Comparison of ENCODE assay signal across 29 mouse cellular contexts in the genomic region with DNA sequence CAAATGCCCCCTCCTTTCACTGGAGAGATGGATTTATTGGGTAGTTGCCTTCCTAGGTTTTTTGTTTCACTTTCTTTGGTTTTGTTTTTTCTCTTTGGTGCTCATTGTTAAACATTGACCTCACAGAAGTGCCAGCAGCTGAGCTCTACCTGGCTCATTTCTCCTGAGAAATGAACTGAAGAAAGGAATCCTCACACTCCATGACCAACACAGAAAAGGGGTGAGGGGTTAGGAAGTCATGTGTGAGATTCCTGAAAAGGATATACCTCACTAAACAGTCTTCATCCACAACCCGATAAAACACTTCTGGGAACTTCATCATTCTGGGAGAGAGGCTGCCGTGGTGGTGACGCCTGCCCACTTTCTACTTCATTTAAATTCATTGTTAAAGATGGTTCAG.
DNase-seq lines count a peak whose midpoint lies in the region; ATAC-seq and TF ChIP-seq lines count a peak whose summit lies in the region.
"Had no signal": no experiment of that assay in that cellular context is flagged by ENCODE, and none has a peak within 500 bp of the region (broad histone marks: within the 10 kb centered on the region; RNA-seq: fewer than 3 reads in every experiment).

No protein-coding gene starts in this region.

- H3K9me3 ChIP-seq in kidney, embryonic 14.5 days (ENCODE audit: control insufficient read depth, low read length) = no peaks in the 10 kb centered on the region
- H3K9me3 ChIP-seq in kidney, postnatal 0 days (replicated peaks; ENCODE audit: low read length) = no peaks in the 10 kb centered on the region
- H3K9me3 ChIP-seq in midbrain, embryonic 11.5 days (ENCODE audit: control insufficient read depth, low read length) = no peaks in the 10 kb centered on the region
- no peaks in the 10 kb centered on the region for H3K9me3 ChIP-seq in limb, embryonic 10.5 days (replicated peaks)
- H3K9me3 ChIP-seq: embryonic facial prominence, embryonic 12.5 days; embryonic facial prominence, embryonic 15.5 days; G1E; heart, embryonic 12.5 days; heart, embryonic 15.5 days; hindbrain, embryonic 10.5 days; hindbrain, embryonic 13.5 days had no signal

- ATAC-seq in kidney, embryonic 14.5 days (ENCODE audit: low FRiP score, low TSS enrichment) = peak; percentile 78; the same call in 1 of the 2 replicates
- ATAC-seq in kidney, postnatal 0 days (replicated peaks; ENCODE audit: low FRiP score, low read depth) = 0 out of 2 replicates have a peak, but pooled peaks have one; percentile 36
- ATAC-seq in midbrain, embryonic 11.5 days (ENCODE audit: low FRiP score) = no peak
- ATAC-seq: forebrain, embryonic 14.5 days; forebrain, postnatal 0 days had no signal

- DNase-seq in kidney, adult 18-20 months = no peak
- peak; percentile 57 for DNase-seq in kidney, postnatal 0 days (ENCODE audit: low spot score)
- no peak for DNase-seq in kidney, postnatal 25 days
- DNase-seq in kidney, postnatal 36 days = peak; percentile 4 to 5
- DNase-seq in midbrain, embryonic 11.5 days (ENCODE audit: low spot score, missing footprints) = no peak
- DNase-seq in limb, embryonic 10.5 days (ENCODE audit: low spot score) = no peak
- DNase-seq: adrenal gland, adult 2 months; adrenal gland, postnatal 14 days; B cell, adult 2 months; cerebellum, adult 11 months; cerebellum, adult 2 months; cerebellum, adult 9-11 months; cerebellum, postnatal 25 days; forebrain, postnatal 0 days; gastrocnemius, adult 2 months; gastrocnemius, postnatal 14 days; heart, adult 18-20 months; heart, postnatal 10 days; heart, postnatal 36 days had no signal

- no peak overlapping the region for H3K4me3 ChIP-seq in kidney, embryonic 14.5 days (ENCODE audit: low read length)
- H3K4me3 ChIP-seq in kidney, postnatal 0 days (replicated peaks; ENCODE audit: low read depth, low read length) = no peak overlapping the region
- H3K4me3 ChIP-seq in midbrain, embryonic 11.5 days (ENCODE audit: low read depth, low read length) = no peak overlapping the region
- no peak overlapping the region for H3K4me3 ChIP-seq in limb, embryonic 10.5 days
- H3K4me3 ChIP-seq: embryonic facial prominence, embryonic 12.5 days; embryonic facial prominence, embryonic 15.5 days; gastrocnemius, adult 2 months; heart, embryonic 12.5 days; heart, embryonic 15.5 days; hindbrain, embryonic 10.5 days; hindbrain, embryonic 13.5 days had no signal

- WGBS in kidney, embryonic 14.5 days = 47% methylated on average over 3 of the region's 3 CpGs
- 44% methylated on average over 3 of the region's 3 CpGs for WGBS in kidney, postnatal 0 days
- 83% methylated on average over 3 of the region's 3 CpGs for WGBS in midbrain, embryonic 11.5 days
- 89% methylated on average over 3 of the region's 3 CpGs for WGBS in limb, embryonic 10.5 days

- H3K27ac ChIP-seq in kidney, embryonic 14.5 days (ENCODE audit: low read depth, low read length) = no peak overlapping the region
- no peak overlapping the region for H3K27ac ChIP-seq in kidney, postnatal 0 days
- H3K27ac ChIP-seq in midbrain, embryonic 11.5 days (ENCODE audit: low read depth, low read length) = no peak overlapping the region
- no peak overlapping the region for H3K27ac ChIP-seq in limb, embryonic 10.5 days
- H3K27ac ChIP-seq: embryonic facial prominence, embryonic 12.5 days; embryonic facial prominence, embryonic 15.5 days; gastrocnemius, adult 2 months; heart, embryonic 15.5 days; hindbrain, embryonic 10.5 days; hindbrain, embryonic 13.5 days had no signal

- H3K9ac ChIP-seq in kidney, embryonic 14.5 days (ENCODE audit: low read depth, low read length) = no peak overlapping the region
- H3K9ac ChIP-seq in kidney, postnatal 0 days (ENCODE audit: low read depth, low read length) = no peak overlapping the region
- H3K9ac ChIP-seq in midbrain, embryonic 11.5 days (ENCODE audit: low read length) = no peak overlapping the region
- H3K9ac ChIP-seq: embryonic facial prominence, embryonic 12.5 days; embryonic facial prominence, embryonic 15.5 days; forebrain, postnatal 0 days; heart, embryonic 12.5 days; heart, embryonic 15.5 days; hindbrain, embryonic 13.5 days had no signal

- TF ChIP-seq CTCF in kidney, postnatal 0 days (IDR thresholded peaks at IDR 0.05; ENCODE audit: low read depth) = no peak

- no peak overlapping the region for H3K4me2 ChIP-seq in kidney, embryonic 14.5 days (replicated peaks; ENCODE audit: low read depth, low read length)
- H3K4me2 ChIP-seq in kidney, postnatal 0 days (ENCODE audit: low read length) = no peak overlapping the region
- H3K4me2 ChIP-seq in midbrain, embryonic 11.5 days = no peak overlapping the region
- H3K4me2 ChIP-seq: embryonic facial prominence, embryonic 12.5 days; embryonic facial prominence, embryonic 15.5 days; heart, embryonic 12.5 days; heart, embryonic 15.5 days; hindbrain, embryonic 13.5 days had no signal

- no peaks in the 10 kb centered on the region for H3K27me3 ChIP-seq in kidney, embryonic 14.5 days (ENCODE audit: control insufficient read depth, insufficient read depth, low read length)
- no peaks in the 10 kb centered on the region for H3K27me3 ChIP-seq in kidney, postnatal 0 days (ENCODE audit: insufficient read depth, low read length)
- no peaks in the 10 kb centered on the region for H3K27me3 ChIP-seq in midbrain, embryonic 11.5 days (ENCODE audit: control insufficient read depth, insufficient read depth, low read length)
- no peaks in the 10 kb centered on the region for H3K27me3 ChIP-seq in limb, embryonic 10.5 days (ENCODE audit: low read depth, poor library complexity, severe bottlenecking)
- H3K27me3 ChIP-seq: CH12.LX; embryonic facial prominence, embryonic 12.5 days; embryonic facial prominence, embryonic 15.5 days; heart, embryonic 12.5 days; heart, embryonic 15.5 days; hindbrain, embryonic 13.5 days had no signal

- H3K36me3 ChIP-seq in kidney, embryonic 14.5 days (ENCODE audit: control insufficient read depth, insufficient read depth, low read length) = no peaks in the 10 kb centered on the region
- H3K36me3 ChIP-seq in kidney, postnatal 0 days (ENCODE audit: insufficient read depth, low read length) = no peaks in the 10 kb centered on the region
- H3K36me3 ChIP-seq in midbrain, embryonic 11.5 days (ENCODE audit: control insufficient read depth, insufficient read depth, low read length) = no peaks in the 10 kb centered on the region
- H3K36me3 ChIP-seq in limb, embryonic 10.5 days = no peaks in the 10 kb centered on the region
- H3K36me3 ChIP-seq: embryonic facial prominence, embryonic 12.5 days; embryonic facial prominence, embryonic 15.5 days; G1E; heart, embryonic 12.5 days; heart, embryonic 15.5 days; hindbrain, embryonic 10.5 days; hindbrain, embryonic 13.5 days had no signal

- no peaks in the 10 kb centered on the region for H3K4me1 ChIP-seq in kidney, embryonic 14.5 days (ENCODE audit: control insufficient read depth, insufficient read depth, low read length)
- H3K4me1 ChIP-seq in kidney, postnatal 0 days (replicated peaks; ENCODE audit: insufficient read depth, low read length) = no peaks in the 10 kb centered on the region
- no peaks in the 10 kb centered on the region for H3K4me1 ChIP-seq in midbrain, embryonic 11.5 days (ENCODE audit: control insufficient read depth, insufficient read depth, low read length)
- H3K4me1 ChIP-seq in limb, embryonic 10.5 days = no peaks in the 10 kb centered on the region
- H3K4me1 ChIP-seq: embryonic facial prominence, embryonic 15.5 days; heart, embryonic 12.5 days; heart, embryonic 15.5 days; hindbrain, embryonic 10.5 days; hindbrain, embryonic 13.5 days had no signal

Comparison
In these comparisons a context has a peak if more than half of its experiments do, and no peak if none do; other contexts are left out.
1. DNase-seq: peak in kidney, postnatal 0 days (single experiment) and kidney, postnatal 36 days (2 of 2); none in kidney, adult 18-20 months (single experiment), kidney, postnatal 25 days (0 of 2), midbrain, embryonic 11.5 days (single experiment) and limb, embryonic 10.5 days (single experiment).